Mouse (Mus musculus) left cerebral cortex, postnatal 36 days (tissue): Measurements from ENCODE around the gene Tmcc3. TPM values are rescaled to one million over a fixed set of nuclear protein-coding genes. Genes with fewer than 3 reads are reported as not detected.

Experiments
- DNase-seq, 2 experiments: peaks; one replicate each; pipeline ENCODE4 v3.0.0; 2021 to 2022; ENCODE audit warnings: low spot score in 2 of 2, mixed read lengths in 1 of 2
- intact Hi-C: fragments of 180-260 bp; cut with DNase I; formaldehyde crosslinking; loops from one replicate; pipeline ENCODE4 v1.15.1; 2025
- total RNA-seq, 2 experiments: library from RNA; stranded (reverse); gene quantifications; 2 replicates each; pipeline ENCODE4 v1.2.3; 2021

The Tmcc3 gene
- total RNA-seq, 2 experiments from 2014 or later = 23.2 to 24.5 TPM

DNA sequence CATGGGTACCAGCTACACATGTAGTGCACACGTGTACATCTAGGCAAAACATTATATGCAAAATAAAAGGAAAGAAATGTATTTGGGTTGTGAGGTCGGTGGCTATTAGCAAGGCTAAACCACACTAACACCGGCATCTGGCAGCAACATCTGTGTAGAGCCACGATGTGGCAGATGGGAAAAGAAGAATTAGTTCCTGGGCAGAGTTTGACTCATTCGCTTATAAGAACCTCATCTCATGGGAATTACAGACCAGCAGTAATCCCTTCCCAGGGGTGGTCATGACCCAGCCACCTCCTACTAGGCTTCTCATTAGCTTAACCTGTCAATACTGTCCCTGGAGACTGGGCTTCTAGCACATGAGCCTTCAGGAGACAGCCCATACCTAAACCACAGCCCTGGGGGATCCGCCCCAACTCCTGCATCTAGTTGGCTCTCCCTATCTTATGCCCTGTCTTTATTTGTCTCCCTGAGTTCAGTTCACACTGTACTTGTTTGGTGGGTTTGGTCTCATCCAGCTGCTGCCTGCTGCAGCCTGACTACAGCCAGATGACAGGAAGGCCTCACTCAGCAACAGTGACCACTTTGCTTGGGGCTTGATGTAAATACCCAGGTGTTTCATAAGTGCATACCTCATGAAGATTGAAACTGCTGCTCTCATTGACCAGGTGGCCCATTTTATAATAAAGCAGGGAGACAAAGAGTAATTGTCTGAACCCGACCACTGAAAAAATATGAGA, 183.9 kb downstream of the Tmcc3 start:
- intact Hi-C loops = no loop called here
- no peak for DNase-seq

DNA sequence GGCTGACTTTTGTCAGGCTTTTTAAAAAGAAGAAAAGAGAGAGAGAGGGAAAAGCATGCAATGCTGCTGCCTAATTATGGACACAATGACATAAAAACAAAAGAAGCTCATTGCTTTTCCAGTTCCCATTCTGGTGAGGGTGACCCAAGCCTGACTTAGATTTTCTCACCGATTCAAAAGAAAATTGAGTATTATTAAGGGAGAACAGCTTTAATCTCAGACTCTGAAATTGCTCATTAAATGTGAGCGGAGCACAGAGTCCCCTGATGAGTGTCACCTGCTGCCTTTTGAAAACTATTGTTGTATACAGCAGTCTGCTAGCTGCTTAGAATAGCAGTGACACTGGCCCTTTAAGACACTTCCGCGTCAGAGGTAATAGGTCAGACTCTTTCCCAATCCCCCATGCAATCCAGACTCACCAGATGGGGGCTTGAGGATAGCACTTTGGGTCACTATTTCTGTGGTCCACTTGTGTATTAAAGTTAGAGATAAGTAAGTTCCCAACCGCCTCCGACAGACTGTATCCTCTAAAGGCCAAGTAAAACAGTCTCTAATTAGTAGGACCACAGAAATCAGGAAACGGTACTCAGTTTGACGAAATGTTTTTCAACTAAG, 185.2 kb downstream of the Tmcc3 start:
- DNase-seq = no peak
- intact Hi-C loops = no loop called here

DNA sequence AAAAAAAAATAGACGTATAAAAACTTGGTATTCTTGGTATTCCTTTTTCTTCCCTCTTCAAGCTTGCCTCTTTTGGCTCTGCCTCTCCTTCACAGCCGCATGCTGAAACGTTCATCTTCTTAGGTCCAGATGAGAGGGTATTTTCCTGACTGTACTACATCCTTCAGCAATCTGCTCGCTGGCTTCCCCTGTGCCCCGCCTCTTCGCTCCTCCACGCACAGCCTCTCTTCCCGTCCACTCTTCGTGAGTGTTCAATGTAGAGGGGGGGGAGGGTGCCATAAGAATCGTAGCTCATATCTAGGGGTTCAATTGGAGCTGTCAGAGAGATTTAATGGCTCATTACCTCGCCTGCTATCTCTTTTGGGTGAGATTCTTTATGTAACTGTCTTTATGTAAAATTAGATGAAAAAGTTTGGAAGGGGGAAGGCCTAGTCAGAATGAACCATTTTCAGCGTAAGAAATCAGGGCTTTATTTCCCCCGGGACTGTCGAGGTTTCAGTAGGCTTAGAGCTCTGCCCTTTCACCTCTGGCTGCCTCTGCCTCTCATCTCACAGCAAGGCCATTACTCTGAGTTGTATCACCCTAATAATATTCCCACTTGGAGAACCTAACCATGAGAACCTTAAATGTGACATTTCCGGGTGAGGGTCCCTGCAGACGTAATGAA, 188.6 kb downstream of the Tmcc3 start:
- intact Hi-C loops = no loop called here
- no peak for DNase-seq

DNA sequence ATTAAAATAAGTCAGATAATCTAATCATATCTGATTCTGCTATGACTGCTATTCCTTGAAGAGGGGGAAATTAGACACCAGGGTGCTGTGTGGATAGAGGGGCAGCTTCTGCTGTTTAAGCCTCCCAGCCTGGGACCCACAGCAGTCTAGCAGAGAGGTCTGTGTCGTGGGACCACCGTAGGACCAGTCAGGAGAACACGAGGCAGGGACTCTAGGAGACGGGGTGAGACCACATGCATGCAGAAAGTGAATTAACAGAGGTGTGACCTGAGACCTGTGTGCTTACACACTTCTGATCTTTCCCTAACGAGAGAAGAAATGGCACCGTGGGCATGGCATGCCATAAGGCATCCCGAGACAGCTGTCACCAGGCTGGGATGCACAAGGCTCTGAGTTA, 189.1 kb downstream of the Tmcc3 start:
- intact Hi-C loops = no loop called here
- no peak for DNase-seq

DNA sequence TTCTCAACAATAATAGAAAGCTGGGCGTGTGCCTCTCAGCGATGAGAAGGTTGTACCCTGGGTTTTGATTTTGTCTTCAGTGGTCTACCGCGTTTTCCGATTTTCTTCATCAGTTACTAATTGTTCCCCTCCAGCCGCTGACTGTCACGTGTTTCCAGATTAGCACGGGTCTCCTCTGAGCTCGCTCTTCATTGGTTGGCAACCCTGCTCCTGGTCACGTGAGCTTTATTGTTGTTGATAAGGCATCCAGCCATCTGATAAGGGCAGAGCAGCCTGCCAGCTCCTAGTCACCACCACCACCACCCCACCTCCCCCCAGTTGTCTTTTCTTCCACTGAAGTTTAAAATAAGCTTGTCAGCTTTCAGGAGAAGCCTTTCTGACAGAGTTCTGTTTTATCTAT, 190.0 kb downstream of the Tmcc3 start:
- intact Hi-C loops = no loop called here
- no peak for DNase-seq

DNA sequence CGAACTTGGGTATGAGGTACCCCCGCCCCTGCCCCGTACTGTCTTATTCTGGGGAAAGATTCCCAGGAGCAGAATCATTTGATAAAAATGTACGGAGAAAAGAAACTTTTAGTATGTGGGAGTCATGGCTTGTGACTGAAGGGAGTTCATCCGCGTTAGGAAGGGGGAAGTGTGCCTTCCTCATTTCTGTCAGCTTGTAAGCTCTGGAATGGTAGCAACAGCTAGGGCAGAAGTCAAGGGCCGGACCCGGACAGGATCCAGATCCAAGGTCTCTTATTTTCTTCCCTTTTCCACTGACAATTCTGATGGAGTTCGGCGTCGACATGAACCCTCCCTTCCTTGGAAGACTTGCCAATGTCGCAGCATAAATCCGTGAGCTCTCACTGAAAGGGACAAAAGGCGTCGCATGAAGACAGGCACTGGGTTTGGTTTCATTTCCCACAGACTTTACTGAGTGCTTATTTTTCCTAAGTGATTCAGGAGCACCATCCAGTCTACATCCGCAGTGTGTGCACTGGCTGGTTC, 193.6 kb downstream of the Tmcc3 start:
- intact Hi-C loops = no loop called here
- DNase-seq = no peak

DNA sequence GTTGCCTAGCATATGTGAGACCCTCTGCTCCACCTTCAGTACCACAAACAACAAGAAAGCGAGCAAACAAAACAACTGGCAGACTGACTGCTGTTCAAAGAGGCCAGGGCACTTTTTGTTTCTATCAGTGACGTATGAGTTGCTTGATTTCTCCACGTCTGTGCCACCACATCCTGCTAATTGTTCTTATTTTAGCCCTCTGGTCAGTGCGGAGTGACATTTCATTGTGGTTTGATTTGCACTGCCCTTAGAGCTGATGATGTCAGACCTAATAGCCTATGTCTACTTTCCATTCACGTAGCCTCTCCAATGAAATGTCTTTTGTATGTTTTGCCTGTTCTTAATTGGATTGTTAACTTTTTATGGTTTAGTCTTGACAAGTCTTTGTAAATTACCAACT, 197.1 kb downstream of the Tmcc3 start:
- intact Hi-C loops = no loop called here
- no peak for DNase-seq

DNA sequence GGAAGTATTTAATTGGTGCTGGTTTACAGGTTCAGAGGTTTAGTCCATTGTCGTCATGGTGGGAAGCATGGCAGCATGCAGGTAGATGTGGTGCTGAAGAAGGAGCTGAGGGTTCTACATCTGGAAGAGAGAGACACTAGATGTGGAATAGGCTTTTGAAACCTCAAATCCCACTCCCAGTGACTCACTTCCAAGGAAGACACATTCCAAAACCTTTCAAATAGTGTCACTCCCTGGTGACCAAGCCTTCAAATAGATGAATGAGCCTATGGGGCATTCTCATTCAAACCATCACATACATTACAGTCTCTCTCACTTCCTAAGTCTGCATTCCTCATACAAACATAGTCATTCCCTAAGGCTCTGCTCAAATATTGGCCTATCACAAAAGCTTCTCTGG, 201.0 kb downstream of the Tmcc3 start:
- intact Hi-C loops = loop anchor here (5.0 kb wide), 1 partner anchor 105 kb away; no protein-coding TSS in a partner anchor
- no peak for DNase-seq

DNA sequence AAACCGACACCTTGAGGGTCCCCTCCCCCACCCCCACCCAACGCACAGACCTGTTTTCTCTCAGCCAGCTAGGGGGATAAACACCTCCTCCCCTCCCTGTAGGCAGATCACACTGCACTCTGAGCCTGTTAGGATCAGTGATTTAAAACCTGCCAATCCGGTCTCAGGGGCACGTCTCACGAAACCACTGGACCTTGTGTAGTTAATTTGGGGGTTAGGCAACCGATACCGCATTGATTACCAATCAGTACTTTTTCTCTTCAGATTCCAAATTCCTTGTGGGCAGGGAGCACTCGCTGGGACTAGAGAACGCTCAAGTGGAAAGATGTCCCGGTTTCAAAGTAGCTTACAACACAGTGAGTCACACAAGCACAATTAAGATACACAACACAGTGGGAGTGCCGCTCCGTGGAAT, 202.3 kb downstream of the Tmcc3 start:
- intact Hi-C loops = loop anchor here (5.0 kb wide), 1 partner anchor 107 kb away; no protein-coding TSS in a partner anchor
- DNase-seq = no peak

DNA sequence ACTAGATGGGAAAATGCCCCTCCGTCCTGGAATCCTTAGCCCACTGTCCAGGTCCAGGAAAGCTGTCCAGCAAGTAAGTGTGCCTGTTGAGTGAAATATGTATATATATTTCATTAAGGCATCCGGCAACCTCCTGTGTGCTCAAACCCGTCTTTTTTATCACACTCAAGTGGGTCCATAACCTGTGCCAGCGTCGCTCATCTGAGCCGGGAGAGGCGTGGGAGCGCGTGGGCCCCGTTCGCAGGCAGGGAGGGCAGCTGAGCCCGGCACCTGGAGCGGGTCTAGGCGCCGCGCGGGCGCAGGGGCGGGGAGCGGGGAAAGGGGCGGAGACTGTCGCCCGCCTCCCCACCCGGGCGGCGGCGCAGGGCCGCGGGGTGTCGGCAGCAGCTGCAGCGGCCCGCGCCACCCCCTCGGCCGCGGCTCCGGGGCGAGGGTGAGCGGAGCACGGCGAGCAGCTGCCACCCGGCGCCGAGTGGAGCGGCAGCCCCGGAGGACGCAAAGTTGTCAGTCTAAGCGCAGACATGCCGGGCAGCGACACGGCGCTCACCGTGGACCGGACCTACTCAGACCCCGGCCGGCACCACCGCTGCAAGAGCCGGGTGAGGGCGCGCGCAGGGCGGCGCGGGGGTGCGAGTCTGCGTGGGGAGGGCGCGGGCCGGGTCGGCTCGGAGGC, 202.9 kb downstream of the Tmcc3 start:
- intact Hi-C loops = loop anchor here (5.0 kb wide), 3 partner anchors 68 to 107 kb away; no protein-coding TSS in a partner anchor
- DNase-seq = peak; percentile 63 to 77

DNA sequence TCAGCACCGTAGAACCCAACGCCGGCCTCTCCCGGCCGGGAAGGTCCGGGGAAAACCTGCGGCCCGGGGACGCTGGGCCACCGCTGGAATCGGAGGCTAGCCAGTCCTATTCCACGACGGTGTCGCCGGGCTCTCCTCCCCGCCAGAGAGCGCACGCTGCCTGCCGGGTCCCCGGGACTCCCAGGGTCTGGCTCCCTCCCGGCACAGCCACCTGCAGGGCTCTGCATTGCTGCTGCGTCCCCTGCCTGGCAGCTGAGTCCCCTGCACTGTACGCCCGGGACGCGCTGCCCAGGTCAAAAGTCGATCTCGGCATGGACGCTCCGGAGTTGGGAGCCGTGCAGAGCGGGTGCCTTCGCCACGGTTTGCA, 203.4 kb downstream of the Tmcc3 start:
- DNase-seq = peak; percentile 54 to 59
- intact Hi-C loops = loop anchor here (5.0 kb wide), 2 partner anchors 67 to 88 kb away; no protein-coding TSS in a partner anchor

DNA sequence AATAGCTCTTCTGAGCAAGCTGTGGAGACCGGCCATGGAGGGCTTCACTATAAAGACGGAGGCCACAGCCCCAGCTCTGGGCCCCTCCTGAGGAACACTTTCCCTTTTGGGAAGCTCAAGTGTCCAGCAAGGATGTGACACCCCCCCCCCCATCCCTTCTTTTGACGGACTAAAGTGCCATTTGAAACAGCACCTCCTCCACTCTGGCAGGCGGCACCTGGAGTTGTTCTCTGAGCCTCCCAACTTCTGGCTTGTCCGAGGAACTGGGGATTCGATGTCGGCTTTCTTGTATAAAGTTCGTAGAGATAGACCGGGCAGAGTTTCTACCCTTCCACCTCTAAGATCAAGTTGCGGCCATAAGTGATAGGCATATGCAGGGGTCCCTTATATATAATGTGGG, 203.8 kb downstream of the Tmcc3 start:
- DNase-seq = no peak
- intact Hi-C loops = loop anchor here (5.0 kb wide), 2 partner anchors 67 to 88 kb away; no protein-coding TSS in a partner anchor

DNA sequence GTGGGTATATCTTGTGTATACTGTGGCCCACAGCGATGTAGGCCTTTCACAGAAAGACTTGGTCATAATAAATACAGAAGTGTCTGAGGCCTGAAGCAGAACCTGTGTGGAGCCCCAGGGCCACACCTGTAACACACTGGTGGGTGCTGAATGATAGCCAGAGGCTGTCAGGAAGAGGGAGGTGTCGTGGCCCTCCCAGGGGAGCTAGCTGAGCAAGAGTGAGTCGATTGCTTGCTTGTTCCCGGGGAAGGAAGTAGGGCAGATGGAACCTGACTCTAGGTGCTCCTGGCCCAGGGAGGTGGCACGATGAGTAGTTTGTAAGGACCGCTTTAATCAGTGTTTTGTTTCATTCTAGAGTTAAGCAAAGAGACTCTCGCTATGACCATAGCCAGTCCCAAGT, 208.1 kb downstream of the Tmcc3 start:
- no peak for DNase-seq
- intact Hi-C loops = loop anchor here (5.0 kb wide), 2 partner anchors 62 to 93 kb away; no protein-coding TSS in a partner anchor

DNA sequence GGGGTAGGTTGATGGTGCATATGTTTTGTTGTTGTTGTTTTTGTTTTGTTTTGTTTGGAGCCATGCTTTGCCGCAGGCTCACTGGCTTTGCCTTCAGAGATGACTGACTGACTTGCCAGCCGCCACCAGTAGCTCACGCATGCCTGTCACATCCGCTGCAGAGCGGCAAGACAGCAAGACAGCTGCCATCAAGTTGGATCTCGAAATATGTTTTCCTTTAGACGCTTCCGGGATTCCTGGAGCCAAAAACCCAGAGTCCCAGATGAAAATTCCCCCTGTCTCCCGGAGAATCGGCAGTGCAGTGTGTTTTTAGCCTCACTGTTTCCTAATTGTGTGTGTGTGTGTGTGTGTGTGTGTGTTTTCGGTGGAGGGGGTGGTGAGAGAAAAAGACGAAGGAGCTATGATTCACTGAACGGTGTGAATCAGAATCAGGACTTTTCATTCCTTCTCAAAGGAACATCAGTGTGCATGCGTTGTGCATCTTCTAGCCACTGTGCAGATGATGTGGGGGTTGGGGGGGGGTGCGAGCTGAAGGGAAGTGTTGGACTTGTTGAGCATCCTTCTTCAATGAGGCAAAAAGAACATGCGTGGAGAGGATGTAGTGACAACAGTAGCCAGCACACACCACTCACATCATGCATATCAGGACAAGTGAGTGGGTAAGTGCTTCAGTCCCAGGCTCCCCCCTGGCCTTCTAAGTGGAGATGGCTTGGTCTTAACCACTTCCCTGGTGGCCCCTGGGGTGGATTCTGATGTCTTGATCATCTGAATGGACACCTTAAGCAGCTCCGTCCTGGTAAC, 208.8 kb downstream of the Tmcc3 start:
- DNase-seq = peak; percentile 42 to 54
- intact Hi-C loops = no loop called here

DNA sequence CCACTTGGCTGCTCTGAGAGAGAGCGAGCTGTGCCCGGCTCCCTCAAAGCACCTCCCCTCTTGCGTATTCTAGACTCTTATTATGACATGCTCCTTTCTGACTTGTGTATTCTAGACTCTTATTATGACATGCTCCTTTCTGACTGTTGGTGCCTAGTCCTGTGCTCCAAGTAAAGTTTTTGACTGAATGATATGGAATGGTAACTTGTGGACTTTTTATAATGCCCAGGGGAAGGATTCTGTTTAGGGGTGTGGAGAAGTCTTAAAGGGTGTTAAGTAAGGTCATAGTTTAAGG, 209.3 kb downstream of the Tmcc3 start:
- DNase-seq = no peak
- intact Hi-C loops = no loop called here

DNA sequence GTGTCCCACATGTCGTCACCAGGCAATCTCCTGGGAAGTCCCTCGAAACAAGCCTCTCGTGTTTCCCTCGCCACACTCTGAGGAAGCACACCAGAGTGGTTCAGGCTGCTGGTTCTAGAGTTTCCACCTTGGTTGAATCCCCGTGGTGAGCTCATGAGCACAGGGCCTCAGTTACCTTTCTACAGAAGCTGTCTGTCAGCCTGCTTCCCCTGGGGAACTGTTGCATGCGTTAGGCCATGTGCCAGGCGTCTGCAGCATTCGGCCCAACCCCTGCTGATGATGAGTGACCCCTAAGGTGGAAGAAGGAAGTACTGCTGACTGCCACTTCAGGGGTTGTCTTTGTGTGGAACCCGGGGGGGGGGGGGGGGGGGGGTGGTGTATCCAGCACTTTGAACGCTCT, 210.0 kb downstream of the Tmcc3 start:
- no peak for DNase-seq
- intact Hi-C loops = no loop called here

DNA sequence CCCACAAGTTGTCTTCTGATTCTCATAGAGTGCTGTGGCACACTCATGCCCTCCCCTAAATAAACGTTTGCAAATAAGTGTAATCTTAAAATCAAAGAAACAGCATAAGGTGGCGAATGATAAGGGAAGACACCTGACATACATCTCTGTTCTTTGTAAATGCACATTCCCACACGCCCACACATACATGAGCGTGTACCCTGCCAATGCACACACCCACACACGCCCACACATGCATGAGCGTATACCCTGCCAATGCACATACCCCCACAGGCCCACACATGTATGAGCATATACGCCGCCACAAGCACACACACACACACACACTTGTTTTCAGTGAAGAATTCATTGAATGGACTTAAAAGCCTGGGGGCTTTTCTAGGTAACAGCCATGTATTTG, 211.5 kb downstream of the Tmcc3 start:
- intact Hi-C loops = no loop called here

DNA sequence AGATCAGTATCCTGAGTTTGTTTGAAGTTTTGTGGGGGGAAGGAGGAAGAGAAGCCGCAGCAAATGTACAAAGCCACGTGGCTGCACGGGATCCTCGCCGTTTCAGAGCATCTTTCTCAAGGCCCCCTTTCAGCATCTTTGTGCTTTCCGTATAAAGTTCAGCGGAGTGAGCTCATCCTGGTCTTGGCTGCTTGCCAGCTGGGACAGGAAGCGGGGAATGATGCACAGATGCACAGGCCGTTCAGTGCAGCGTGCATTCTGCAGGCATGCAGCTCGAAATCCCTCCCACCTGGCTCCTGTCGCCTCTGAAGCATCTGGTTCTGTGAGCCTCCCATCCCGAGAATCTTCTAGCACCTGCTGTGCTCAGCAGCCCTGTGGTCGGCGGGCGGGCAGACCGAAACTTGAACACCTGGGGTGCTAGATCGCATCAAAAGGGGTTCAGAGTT, 212.0 kb downstream of the Tmcc3 start:
- intact Hi-C loops = no loop called here
- peak; percentile 74 to 75 for DNase-seq

More for the DNA sequence above, 211.5 kb downstream of the Tmcc3 start:
- DNase-seq = peak; percentile 27 to 34

DNA sequence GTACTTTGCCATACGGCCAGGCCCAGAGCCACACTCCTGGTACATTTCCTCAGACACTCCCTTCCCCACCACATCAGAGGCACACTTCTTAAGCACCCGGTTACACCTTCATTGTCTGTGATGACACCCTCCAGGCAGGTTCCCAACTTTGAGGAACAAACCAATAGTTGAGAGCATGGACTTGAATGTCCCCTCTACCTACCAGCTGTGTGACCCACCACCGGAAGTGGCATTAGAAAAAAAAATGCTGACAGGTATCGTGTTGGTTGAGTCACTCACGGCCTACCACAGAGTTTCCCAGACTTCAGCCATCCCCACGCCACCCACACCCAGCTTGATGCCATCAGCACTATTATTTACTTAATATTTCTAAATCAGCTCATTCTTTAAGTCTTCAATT, 213.2 kb downstream of the Tmcc3 start:
- intact Hi-C loops = no loop called here

More for the DNA sequence above, 213.2 kb downstream of the Tmcc3 start:
- no peak for DNase-seq
